Mouse (Mus musculus) embryo, embryonic 10.5 days (tissue): ENCODE results near the gene Ptges3.
A peak's percentile ranks its signal among the peaks of the same experiment; 100 is the strongest.

Experiments used
- DNase-seq: peaks from one replicate; pipeline ENCODE4 v3.0.0-alpha.2; 2015; ENCODE audit warnings: low spot score

Ptges3 gene

DNA sequence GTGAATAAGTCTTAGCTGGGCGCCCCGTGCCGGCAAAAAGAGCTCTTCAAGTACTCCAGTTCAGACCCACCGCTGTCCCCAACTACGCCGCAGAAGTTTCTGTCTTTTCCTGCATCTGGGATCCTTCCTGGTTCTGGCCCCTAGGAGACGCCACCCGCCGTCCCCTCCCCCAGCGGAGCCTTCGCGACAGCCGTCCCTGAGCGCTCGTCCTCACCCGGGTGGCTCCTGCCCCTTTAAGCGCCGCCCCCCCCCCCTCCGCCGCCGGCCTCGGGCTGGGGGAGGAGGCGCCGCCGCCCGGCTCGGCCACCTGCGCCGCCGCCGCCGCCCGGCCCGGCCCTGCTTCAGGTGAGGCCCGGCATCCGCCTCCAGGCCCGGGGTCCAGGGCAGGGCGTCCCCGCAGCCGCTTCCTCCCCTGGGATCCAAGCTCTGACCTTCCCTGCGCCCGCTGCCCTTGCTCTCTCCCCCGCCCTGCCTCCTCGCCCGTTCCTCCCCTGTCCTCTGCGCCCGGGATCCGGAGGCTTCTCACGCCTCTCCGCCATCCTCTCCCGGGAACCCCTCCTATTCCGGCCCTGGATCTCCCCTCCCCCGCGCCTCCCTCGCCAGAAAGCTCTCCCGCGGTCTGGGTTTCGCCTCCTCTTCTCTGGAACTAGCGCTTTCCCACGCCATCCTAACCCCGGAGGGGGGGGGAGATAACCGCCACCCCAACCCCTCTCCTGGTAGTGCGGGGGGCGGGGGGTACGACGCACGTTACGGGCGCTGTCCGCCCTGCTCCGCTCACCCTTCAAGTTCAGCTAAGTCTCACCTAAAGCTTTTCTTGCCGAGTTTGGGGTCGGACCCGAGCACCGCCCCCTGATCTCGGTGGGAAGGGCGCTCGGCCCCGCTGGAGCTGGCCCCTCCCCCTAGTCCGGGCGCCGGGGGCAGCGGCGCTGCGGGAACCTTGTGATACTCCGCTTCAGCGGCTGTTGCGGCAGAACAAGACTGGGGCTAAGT, 34.0 kb downstream of the Ptges3 start:
- DNase-seq: peak; percentile 85

DNA sequence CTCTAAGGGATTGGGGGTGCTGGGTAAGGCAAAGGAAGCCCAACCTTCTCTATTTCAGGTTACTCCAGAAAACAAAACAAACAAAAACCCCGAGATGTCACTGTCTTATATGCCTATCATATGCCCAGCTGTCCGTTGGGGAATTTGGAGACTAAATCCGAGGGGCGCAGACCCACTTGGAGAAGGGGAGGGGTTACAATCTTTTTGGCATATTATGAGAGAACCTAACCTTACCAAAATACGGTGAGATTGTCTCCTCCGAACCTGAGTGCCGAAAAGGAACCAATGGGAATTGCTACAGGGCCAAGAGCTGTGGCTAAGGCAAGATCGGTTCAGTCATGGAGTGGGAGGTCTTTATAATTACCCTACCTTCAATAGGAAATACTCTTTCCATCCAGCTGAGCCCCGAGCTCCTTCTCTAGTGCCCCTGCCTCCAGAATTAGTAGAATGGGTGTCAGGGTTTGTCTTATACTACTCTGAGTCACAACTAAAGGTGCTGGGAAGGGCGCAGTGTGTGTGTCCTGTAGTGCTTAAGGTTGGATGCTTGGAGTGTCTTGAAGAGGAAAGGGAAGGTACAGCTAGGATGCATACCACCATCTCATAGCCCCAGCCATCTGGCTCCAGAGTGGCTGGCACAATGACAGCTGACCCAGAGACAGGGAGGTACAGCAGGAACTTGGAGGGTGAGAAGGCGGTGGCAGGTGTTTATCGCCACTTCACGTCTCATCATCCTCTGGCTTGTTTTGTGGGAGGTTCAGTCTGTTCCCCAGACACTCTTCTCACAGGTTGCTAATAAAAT, 34.9 kb downstream of the Ptges3 start:
- DNase-seq: no peak

DNA sequence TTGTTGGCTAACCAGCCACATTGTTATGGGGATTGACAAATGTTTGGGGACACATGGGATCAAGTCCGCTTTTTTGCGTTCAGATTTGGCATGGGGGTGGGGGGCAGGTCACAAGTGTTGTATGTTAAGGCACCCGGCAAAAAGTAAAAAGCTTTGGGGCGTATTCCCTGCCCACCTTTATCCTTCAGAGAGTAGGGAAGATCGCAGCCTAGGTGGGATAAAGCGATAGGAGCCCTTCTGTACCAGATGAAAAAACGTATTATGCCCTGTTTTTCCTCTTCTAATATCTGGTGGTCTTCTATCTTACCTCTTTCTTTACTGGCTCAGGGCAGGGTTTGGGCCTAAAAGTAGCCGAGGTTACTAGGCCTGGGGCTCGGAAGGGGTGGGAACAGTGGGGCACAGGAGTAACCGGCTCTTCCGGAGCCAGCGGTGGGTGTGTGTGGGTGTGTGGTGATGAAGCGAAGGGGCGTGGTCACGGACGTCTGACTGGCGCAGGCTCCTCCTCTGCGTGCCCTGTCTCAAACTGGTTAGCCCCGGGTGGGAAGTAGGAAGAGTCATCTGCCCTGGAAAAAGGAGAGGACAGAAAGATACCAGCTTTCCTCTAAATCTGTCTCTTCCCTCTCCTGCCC, 35.7 kb downstream of the Ptges3 start:
- peak; percentile 94 for DNase-seq

DNA sequence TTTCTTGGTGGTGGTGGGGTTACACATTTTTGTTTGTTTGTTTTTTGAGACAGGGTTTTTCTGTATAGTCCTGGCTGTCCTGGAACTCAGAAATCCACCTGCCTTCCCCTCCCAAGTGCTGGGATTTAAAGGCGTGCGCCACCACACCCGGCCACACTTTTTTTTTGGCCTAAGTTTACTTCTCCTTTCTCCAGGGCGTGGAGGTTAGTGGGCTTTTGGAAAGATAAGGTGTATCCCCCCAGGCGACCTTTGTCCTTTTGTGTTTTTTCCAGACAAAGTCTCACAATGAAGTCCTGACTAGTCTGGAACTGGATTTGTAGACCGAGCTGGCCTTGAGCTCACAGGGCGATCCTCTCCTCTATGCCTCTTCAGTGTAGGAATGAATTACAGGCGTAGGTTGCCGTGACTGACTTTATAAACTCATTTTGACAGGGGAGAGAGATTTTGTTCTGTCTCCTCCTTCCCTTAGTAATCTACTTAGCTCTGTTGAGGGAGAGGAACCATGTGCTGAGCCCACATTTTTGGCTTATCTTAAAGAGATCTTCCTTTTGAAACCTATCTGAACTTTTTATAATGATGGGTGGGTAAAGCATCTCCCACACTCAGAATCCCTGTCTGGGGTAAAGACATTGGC, 36.4 kb downstream of the Ptges3 start:
- no peak for DNase-seq

DNA sequence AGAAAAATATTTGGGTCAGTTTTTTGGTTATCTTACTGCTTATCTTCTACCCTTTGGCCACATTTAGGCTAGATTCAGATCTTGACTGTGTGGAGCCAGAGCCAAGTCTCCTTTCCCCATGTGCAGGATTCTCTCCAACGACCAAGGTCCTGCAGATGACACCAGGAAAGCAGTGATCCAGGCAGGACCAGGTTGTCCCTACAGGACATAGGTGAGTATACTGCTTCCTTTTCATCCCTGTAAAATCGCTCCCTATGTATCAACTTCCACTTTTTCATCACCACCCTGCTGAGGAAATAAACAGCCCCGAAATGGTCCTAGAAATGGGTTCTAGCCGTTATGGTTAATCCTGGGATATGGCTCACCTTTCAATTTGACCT, 37.5 kb downstream of the Ptges3 start:
- DNase-seq: no peak

DNA sequence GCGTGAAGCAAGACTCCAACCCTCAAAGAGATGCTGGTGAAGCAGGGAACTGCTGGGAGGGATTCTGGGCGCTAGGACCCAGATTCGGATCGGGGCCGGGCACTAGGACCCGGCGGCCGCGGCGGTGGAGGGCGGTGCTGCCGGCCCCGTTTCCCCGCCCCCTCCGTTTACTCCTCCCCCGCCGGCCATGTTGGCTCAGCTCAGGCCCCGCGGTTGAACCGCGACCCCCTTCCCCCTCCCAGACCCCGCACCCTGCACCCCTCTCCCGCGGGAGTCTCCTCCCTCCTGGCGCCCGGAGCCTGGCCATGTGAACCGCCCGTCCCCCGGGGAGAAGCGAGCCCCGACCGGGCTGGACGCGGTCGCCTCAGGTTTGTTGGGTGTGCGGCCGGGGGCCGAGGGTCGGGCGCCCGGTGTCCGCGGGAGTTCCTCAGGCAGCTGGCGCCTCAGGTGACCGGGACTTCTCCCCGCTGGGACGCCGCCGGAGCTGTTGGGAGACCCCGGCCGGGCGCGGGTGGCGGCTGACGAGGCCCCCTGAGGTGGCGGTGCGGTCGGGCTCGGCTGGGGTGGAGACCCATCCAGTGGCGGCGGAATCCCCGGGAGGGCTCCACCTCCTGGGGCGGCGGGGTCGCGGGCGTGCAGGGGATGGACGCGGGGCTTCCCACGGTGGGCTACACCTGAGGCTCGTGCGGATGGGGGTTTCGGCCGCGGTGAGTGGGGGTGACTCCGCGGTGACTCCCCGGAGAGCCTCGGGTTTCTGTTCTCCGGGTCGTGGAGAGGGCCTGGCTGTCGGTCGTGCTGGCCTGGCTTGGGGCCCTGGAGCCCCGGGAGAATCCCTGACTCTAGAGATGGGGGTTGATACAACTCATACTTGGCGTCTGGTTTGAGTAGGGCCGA, 38.2 kb downstream of the Ptges3 start:
- DNase-seq: peak; percentile 95

DNA sequence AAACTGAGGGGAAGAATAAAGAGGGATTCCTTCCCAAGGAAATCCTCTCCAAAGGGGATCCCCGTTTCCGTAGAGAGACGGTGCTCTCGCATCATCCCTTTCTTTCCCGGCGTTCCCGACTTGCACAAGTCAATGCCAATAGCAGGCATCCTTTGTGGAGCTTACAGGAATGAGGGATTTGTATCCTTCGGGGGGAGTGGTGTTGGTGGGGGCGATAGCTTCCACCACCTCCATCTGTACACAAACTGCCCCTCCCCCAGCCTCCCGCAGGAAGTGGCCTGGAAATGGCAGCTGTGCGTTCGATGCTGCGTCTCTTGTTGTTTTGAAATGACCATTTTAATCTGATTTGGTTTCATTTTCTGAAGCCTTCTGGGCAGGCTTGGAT, 38.8 kb downstream of the Ptges3 start:
- peak; percentile 71 for DNase-seq

DNA sequence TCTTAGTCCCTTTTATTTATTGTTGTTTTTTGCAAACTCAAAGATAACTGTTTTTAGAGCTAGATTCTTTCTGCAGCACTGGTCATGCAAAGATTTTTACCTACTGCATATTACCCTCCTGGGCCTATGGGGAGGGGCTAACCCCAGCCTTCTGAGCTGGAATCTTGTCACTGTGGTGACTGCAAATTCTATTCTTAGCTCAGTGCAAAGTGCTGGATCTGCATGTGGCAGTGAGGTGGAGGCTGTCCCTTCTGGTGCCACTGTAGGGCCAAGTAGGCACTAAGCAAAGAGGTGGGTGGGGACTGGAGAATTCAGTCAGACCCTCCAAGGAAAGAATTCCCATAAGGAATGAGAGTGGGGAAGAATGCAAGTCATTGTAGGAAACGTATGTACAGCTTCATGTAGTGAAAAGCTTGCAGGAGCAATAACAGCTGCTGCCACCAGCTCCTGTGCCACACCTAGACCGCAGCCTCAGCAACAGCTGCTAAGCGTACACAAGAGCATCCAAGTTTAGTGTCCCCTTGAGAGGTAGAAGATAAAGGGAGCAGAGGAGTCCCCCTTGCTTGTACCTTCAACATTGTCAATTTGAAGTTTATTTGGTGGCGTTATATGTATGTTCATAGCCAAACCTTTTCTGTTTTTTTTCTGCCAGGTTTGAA, 51.5 kb downstream of the Ptges3 start:
- DNase-seq: no peak

DNA sequence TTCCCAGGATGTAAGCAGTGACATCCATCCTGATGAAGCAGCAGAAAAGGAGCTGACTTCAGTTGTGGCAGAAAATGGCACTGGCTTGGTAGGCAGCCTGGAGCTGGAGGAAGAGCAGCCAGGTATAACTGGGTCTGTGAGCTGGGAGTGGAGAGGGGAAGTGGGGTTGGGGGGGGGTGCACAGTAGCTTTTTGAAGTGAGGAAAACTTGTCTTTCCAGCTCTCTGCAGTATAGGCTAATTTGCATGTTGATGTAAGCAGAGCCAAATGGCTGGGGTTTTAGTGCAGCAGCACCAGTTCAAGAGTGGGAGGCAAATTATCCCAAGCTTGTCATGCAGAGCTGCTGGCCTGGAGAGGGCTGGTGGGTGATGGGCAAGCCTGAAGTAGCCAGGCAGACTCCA, 52.5 kb downstream of the Ptges3 start:
- no peak for DNase-seq

DNA sequence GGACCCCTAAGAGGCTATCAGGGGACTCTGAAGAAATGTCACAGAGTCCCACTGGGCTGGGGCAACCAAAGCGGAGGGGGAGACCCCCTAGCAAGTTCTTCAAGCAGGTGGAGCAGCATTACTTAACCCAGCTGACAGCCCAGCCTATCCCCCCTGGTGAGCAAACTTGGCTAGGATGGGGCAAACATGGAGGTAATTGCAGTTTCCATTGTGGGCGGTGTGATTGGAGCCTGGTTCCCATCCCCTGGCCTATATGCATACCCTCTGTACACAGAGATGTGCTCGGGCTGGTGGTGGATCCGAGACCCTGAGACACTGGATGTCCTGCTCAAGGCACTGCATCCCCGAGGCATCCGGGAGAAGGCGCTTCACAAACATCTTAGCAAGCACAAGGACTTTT, 65.1 kb downstream of the Ptges3 start:
- no peak for DNase-seq

DNA sequence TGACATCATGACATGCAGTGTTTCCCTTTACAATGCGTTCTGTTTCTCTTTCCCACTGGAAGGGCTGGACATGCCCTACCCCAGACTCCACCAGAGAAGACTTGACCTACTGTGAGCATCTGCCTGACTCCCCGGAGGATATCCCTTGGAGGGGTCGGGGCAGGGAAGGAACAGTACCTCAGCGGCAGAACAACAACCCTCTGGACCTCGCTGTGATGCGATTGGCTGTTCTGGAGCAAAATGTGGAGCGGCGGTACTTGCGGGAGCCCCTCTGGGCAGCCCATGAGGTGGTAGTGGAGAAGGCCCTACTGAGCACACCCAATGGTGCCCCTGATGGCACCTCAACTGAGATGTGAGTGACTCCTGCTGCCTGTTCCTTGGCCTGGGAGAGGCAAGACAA, 66.1 kb downstream of the Ptges3 start:
- no peak for DNase-seq

DNA sequence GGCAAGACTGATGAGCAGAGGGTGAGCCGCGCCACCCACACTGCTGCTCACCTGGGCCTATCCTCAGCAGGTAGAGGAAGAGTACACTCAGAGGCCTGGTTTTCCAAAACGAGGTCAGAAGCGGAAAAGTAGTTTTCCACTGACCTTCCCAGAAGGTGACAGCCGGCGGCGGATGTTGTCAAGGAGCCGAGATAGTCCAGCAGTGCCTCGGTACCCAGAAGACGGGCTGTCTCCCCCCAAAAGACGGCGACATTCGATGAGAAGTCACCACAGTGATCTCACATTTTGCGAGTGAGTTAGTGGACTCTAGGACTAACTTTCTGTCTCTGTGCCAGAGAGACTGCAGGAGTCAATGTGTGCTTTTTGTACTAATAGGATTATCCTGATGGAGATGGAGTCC, 67.2 kb downstream of the Ptges3 start:
- DNase-seq: no peak
